Mouse (Mus musculus) CH12.LX (cell line): Measurements from ENCODE around the gene Dkk3. TPM values are rescaled to one million over a fixed set of nuclear protein-coding genes. Genes with fewer than 3 reads are reported as not detected.

ENCODE experiments used
- DNase-seq: peaks from one replicate; pipeline ENCODE4 v3.0.0-alpha.2; 2013; ENCODE audit errors: extremely low read depth
- H3K27ac ChIP-seq: 2 replicates; pipeline ENCODE4 v1.5.1; 2012; ENCODE audit warnings: low read depth, mild to moderate bottlenecking, control low read depth, moderate library complexity; ENCODE audit not compliant: insufficient read depth
- H3K27me3 ChIP-seq: replicated peaks from 2 replicates; pipeline ENCODE3; 2012; ENCODE audit warnings: inconsistent platforms
- H3K36me3 ChIP-seq, 2 experiments: replicated peaks in 1 of 2; 2 replicates each; pipeline versions ENCODE3 to v1.6.1; 2012; ENCODE audit warnings: inconsistent platforms in 1 of 2, low read length in 1 of 2, mild to moderate bottlenecking in 1 of 2, mixed read lengths in 1 of 2, moderate library complexity in 1 of 2; ENCODE audit not compliant: control insufficient read depth in 1 of 2, insufficient read depth in 1 of 2
- H3K4me1 ChIP-seq, 2 experiments: 2 replicates each; pipeline ENCODE4 v1.6.1; 2012; ENCODE audit warnings: inconsistent platforms in 1 of 2, moderate library complexity in 1 of 2; ENCODE audit not compliant: insufficient read depth in 2 of 2, control insufficient read depth in 1 of 2
- H3K4me2 ChIP-seq: 2 replicates; pipeline ENCODE4 v1.6.1; 2012; ENCODE audit warnings: low read depth, mild to moderate bottlenecking, control low read depth; ENCODE audit not compliant: poor library complexity, insufficient read depth, severe bottlenecking
- H3K4me3 ChIP-seq, 3 experiments: fragments of 150-350 bp in 1 of 3; sonication (generic) in 1 of 3; replicated peaks in 1 of 3; 2 replicates each; pipeline versions ENCODE3 to v1.5.1; 2011 to 2012; ENCODE audit warnings: low read depth in 2 of 3, low read length in 2 of 3, mild to moderate bottlenecking in 2 of 3, moderate library complexity in 2 of 3, control low read depth in 1 of 3, improper control_type of control experiment in 1 of 3, inconsistent platforms in 1 of 3, mixed read lengths in 1 of 3; ENCODE audit not compliant: poor library complexity in 1 of 3
- H3K79me2 ChIP-seq: replicated peaks from 2 replicates; pipeline ENCODE4 v1.6.1; 2012; ENCODE audit warnings: mild to moderate bottlenecking, moderate library complexity; ENCODE audit not compliant: control insufficient read depth, poor library complexity, insufficient read depth, severe bottlenecking; ENCODE audit errors: extremely low read depth
- H3K9ac ChIP-seq: 2 replicates; pipeline ENCODE4 v1.6.1; 2012; ENCODE audit warnings: low read depth, mild to moderate bottlenecking, control low read depth, moderate library complexity; ENCODE audit not compliant: insufficient read depth
- H3K9me3 ChIP-seq: replicated peaks from 2 replicates; pipeline ENCODE3; 2012; ENCODE audit warnings: low read length, inconsistent platforms, mixed read lengths
- CHD2 ChIP-seq: IDR thresholded peaks from 2 replicates; pipeline ENCODE4 v1.6.1; 2011; ENCODE audit warnings: low read length, improper control_type of control experiment
- CTCF ChIP-seq, 2 experiments: IDR thresholded peaks in 1 of 2; conservative IDR thresholded peaks in 1 of 2; 2 replicates each; pipeline ENCODE4 v1.5.1; 2011 to 2012; ENCODE audit warnings: low read depth in 2 of 2, low read length in 2 of 2, improper control_type of control experiment in 1 of 2, inconsistent platforms in 1 of 2, mild to moderate bottlenecking in 1 of 2, moderate library complexity in 1 of 2
- EP300 ChIP-seq: IDR thresholded peaks from 2 replicates; pipeline ENCODE4 v1.6.1; 2011; ENCODE audit warnings: low read length, improper control_type of control experiment
- ETS1 ChIP-seq: conservative IDR thresholded peaks from 2 replicates; pipeline ENCODE4 v1.6.1; 2012; ENCODE audit warnings: low read depth, mild to moderate bottlenecking, inconsistent platforms, low read length, improper control_type of control experiment, moderate library complexity
- GABPA ChIP-seq: IDR thresholded peaks from 2 replicates; pipeline ENCODE4 v1.6.1; 2012; ENCODE audit warnings: low read depth, low read length, improper control_type of control experiment, inconsistent platforms; ENCODE audit not compliant: insufficient replicate concordance
- IRF4 ChIP-seq: IDR thresholded peaks from 2 replicates; pipeline ENCODE4 v1.6.1; 2014; ENCODE audit warnings: low read depth, mild to moderate bottlenecking, inconsistent platforms, low read length, improper control_type of control experiment
- MAX ChIP-seq: IDR thresholded peaks from 2 replicates; pipeline ENCODE4 v1.6.1; 2011; ENCODE audit warnings: low read length, improper control_type of control experiment
- MAZ ChIP-seq: IDR thresholded peaks from 2 replicates; pipeline ENCODE4 v1.6.1; 2012; ENCODE audit warnings: low read depth, mild to moderate bottlenecking, inconsistent platforms, low read length, improper control_type of control experiment, moderate library complexity
- MEF2A ChIP-seq: IDR thresholded peaks from 2 replicates; pipeline ENCODE4 v1.6.1; 2014; ENCODE audit warnings: low read depth, mild to moderate bottlenecking, inconsistent platforms, low read length, improper control_type of control experiment, borderline replicate concordance
- POLR2A ChIP-seq: IDR thresholded peaks from 2 replicates; pipeline ENCODE4 v1.6.1; 2011; ENCODE audit warnings: low read depth, mild to moderate bottlenecking, improper control_type of control experiment, low read length
- RAD21 ChIP-seq: IDR thresholded peaks from 2 replicates; pipeline ENCODE4 v1.6.1; 2011; ENCODE audit warnings: low read depth, mild to moderate bottlenecking, low read length, improper control_type of control experiment, moderate library complexity
- SMC3 ChIP-seq: IDR thresholded peaks from 2 replicates; pipeline ENCODE4 v1.6.1; 2011; ENCODE audit warnings: low read depth, low read length, improper control_type of control experiment
- TBP ChIP-seq: conservative IDR thresholded peaks from 2 replicates; pipeline ENCODE4 v1.6.1; 2011; ENCODE audit warnings: low read depth, low read length, improper control_type of control experiment
- TCF12 ChIP-seq: IDR thresholded peaks from 2 replicates; pipeline ENCODE4 v1.6.1; 2014; ENCODE audit warnings: low read depth, mild to moderate bottlenecking, inconsistent platforms, low read length, improper control_type of control experiment
- USF2 ChIP-seq: conservative IDR thresholded peaks from 2 replicates; pipeline ENCODE4 v1.6.1; 2011; ENCODE audit warnings: low read depth, low read length, improper control_type of control experiment
- ZMIZ1 ChIP-seq: IDR thresholded peaks from 2 replicates; pipeline ENCODE4 v1.6.1; 2012; ENCODE audit warnings: low read depth, mild to moderate bottlenecking, inconsistent platforms, low read length, improper control_type of control experiment
- ZNF384 ChIP-seq: IDR thresholded peaks from 2 replicates; pipeline ENCODE4 v1.6.1; 2012; ENCODE audit warnings: low read depth, low read length, improper control_type of control experiment, inconsistent platforms
- dilution Hi-C: fragments of 300-500 bp; cut with MboI; formaldehyde crosslinking; loops from 2 replicates; pipeline ENCODE4 v1.14.3; 2020; ENCODE audit warnings: low sequenced_read_pairs; ENCODE audit not compliant: extremely low pct_unique_long_range_greater_than_20kb, extremely low pct_ligation_motif_present
- in situ Hi-C: fragments of 300-500 bp; cut with MboI; formaldehyde crosslinking; loops from 3 replicates; pipeline ENCODE4 v1.14.3; 2019; ENCODE audit warnings: low sequenced_read_pairs, low pct_ligation_motif_present, low pct_unique_long_range_greater_than_20kb, mixed read lengths
- polyA plus RNA-seq: library from polyadenylated mRNA; unstranded; fragments of >175 nt; gene quantifications from 2 replicates; pipeline ENCODE4 v1.2.1, GENCODE M21; 2012; ENCODE audit warnings: low read depth; ENCODE audit not compliant: insufficient read length
- total RNA-seq, 2 experiments: library from RNA; depleted of rRNA; stranded (reverse); fragments of 300-350 nt in 1 of 2; fragments of >200 nt in 1 of 2; gene quantifications; 2 replicates each; pipeline ENCODE4 v1.2.3; 2012 to 2014

The Dkk3 gene
- total and polyA plus RNA-seq, 3 experiments, result 0.38 to 0.55 (median 0.54) TPM

DNA sequence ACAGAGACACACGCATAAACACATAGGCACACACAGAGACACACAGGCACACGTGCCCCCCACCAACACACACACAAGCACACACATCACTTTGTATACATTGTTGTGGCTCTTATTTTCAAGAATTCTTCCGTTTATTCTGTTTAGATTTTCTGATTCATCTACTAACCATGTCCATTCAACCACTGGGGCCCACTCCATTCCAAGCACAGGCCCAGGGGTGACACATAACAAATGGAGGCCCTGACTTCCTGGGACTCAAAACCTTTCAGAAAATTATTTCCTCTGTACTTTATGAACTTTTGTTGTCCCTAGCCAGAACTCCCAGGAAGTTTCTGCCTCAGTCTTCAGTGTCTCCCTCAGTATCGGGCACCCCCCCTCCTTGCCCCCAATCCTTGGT, 23.7 kb downstream of the Dkk3 start:
- Histone ChIP-seq H3K27me3 (no peaks in the 10 kb centered on the region), H3K4me3 (no peak overlapping the region), H3K36me3 (no peaks in the 10 kb centered on the region), H3K79me2 (no peaks in the 10 kb centered on the region), H3K4me1 (peaks cover 11 to 44% of the 10 kb centered on the region in 2 experiments), H3K4me2 (no peak overlapping the region), H3K9me3 (no peaks in the 10 kb centered on the region), H3K27ac (no peak overlapping the region), H3K9ac (no peak overlapping the region)
- DNase-seq, result no peak
- in situ Hi-C loops, result no loop called here
- dilution Hi-C loops, result no loop called here
- no peak for TF ChIP-seq IRF4
- no peak for TF ChIP-seq TCF12
- TF ChIP-seq CHD2, result no peak
- TF ChIP-seq EP300, result no peak
- no peak for TF ChIP-seq ZMIZ1
- no peak for TF ChIP-seq GABPA
- no peak for TF ChIP-seq USF2
- TF ChIP-seq ZNF384, result no peak
- TF ChIP-seq MAX, result no peak
- no peak for TF ChIP-seq TBP
- TF ChIP-seq POLR2A, result no peak

DNA sequence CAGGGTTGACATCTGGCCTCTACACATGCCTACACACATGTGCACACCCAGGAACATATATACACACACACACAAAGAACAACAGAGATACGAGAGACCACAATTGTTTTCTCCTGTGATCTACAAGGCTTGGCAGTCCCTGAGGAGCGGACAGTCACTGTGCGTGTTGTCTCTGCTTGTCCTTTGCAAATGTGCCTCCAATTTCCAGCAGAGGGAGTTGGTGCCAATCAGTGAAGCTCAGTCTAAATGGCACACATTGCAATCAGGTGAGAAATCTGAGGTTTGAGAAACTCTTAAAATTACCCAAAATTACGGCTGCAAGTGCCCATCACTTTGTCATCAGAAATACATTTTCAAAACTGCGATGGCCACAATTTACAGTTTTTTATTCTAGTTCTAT, 25.6 kb downstream of the Dkk3 start:
- H3K4me3 ChIP-seq, result no peak overlapping the region
- in situ Hi-C loops, result no loop called here
- H3K9ac ChIP-seq, result no peak overlapping the region
- TF ChIP-seq TBP (no peak), CTCF (conservative IDR thresholded peaks at IDR 0.05 in 1 of 2, IDR thresholded peaks at IDR 0.05 in 1 of 2; ENCODE audit: low read depth in 2 of 2, low read length in 2 of 2) (peak in 1 of 2 experiments; percentile 45; a peak in 2 of 4 replicates), MAZ (no peak), SMC3 (peak; percentile 26; the same call in 1 of the 2 replicates), EP300 (no peak), ETS1 (no peak), RAD21 (peak; percentile 14), MEF2A (no peak)
- no peaks in the 10 kb centered on the region for H3K9me3 ChIP-seq
- no peaks in the 10 kb centered on the region for H3K36me3 ChIP-seq
- H3K4me1 ChIP-seq, result peaks cover 20 to 46% of the 10 kb centered on the region in 2 experiments
- no peak for DNase-seq
- no peaks in the 10 kb centered on the region for H3K79me2 ChIP-seq
- dilution Hi-C loops, result no loop called here
- H3K4me2 ChIP-seq, result no peak overlapping the region
- H3K27me3 ChIP-seq, result no peaks in the 10 kb centered on the region
- no peak overlapping the region for H3K27ac ChIP-seq
